Mouse (Mus musculus) left cerebral cortex, adult 18-20 months (tissue): ENCODE results near the gene Mnt. TPM values are rescaled to one million over a fixed set of nuclear protein-coding genes. Genes with fewer than 3 reads are reported as not detected.

Source experiments
- DNase-seq, 2 experiments: peaks; one replicate each; pipeline ENCODE4 v3.0.0; 2021 to 2022; ENCODE audit warnings: low spot score in 2 of 2, mixed read lengths in 1 of 2
- total RNA-seq, 2 experiments: library from RNA; stranded (reverse); gene quantifications; 2 replicates each; pipeline ENCODE4 v1.2.3; 2021

Gene Mnt
- total RNA-seq, 2 experiments from 2014 or later = 35.1 to 36.0 TPM

DNA sequence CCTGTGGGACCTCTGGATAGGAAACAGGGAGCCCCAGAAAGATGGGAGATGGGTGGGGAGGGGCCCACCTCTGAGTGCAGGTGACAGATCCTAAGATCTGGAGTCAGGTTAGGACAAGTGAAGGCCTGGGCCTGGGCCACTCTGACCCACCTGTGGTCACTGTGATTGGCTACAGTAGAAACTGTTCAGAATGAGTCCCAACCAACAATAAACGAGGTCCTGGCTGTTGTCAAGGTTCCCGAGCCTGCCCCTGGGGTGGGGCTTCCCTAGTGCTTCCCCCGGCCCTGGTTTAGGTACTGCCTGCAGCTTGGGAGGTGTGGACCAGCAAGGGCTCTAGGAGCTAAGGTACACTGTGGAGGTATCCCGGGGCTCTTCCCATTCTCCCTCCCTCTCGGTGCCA is 13.0 kb downstream of the Mnt start:
- no peak for DNase-seq

DNA sequence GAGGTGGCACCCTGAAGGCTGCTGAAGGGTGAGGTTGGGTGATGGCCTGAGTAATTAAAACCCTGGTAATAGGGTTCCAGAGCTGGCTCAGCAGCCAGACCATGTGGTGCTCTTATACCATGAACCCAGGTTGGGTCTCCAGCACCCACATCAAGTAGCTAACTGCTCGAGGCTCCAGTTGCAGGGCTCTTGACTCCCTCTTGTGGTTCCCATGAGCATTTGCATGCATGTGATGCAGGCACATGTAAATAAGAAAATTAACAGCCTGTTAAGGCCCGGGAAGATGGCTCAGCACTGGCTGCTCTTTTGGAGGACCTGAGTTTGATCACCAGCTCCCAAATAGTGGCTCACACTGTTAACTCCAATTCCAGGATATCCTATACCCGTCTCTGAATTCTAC is 15.1 kb downstream of the Mnt start:
- DNase-seq = no peak

DNA sequence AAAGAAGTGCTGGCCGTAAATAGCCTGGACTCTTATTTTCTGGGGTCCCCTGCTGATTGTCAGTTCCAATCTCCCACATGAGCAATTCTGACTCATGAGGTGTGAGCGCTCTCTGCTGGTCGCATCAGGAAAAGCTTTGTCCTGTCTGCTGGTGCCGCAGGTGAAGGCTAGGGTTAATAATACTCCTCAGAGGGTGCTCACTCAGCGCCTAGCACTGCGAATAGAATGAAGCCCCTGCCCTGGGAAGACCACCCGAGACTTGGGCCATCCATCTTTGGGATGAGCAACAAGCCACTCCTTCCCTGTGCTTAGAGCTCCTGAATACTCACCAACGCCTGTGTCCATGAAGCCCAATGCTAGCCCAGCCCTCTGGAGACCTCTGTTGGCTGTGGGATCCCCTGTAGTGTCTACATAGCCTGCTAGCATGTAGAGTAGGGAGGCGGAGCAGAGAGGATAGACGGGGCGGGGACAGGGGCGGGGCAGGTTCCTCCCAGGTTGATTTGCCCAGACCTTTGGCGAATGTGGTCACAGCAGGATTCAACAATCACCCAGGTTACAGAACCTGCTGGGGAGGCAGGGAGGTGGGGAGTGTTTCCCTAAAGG is 17.3 kb downstream of the Mnt start:
- DNase-seq = peak; percentile 69 to 76

DNA sequence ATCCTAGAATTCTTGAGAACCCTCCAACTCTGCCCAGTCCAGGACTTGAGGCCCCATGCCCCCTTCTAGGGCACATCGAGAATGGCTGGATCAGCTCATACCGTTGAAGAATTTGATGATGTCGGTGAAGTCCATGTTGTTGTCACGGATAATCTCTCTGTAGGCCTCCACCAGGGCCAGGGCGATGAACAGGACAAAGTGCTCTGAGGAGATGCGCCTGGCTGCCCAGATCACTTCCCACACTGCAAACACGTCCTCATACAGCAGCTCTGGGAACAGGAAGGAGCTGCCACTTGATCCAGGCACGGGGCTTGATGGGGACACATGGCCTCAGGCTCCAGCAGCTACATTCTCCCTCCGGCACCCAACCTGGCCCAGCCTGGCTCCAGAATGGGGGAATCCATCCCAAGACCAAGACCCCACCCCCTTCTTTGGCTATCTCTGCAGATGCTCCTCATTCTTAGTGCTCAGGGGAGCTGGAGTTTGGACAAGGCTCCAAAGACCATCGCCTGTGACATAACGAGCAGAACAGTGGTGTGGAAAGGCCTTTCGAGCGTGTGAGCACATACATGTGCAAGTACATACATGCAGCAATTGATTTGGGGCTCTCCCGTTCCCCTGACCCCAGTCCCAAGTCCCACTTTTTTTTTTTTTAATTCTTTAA is 20.4 kb downstream of the Mnt start:
- DNase-seq = no peak

- DNase-seq = no peak
These were observed 27.0 kb downstream of the Mnt start for GRCm38 (mm10) chr11:74857756-74858155.

DNA sequence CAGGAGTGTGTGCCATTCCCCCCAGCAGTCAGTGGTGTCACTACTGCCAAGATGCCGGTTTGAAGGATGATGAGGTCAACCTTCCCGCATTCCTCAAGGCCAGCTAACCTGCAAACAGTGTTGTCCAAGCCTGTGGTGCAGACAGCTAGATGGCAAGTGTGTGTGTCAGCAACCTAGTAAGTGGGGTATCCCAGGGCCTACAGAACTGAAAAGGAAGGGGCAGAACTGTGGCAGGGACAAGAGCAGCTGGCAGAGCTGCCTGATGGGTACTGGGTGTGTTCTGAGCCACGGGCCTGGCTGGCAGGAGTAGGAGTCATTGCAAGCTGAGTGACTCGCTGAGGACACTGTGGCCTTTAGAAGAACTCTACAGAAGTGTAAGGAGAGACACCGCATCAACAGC is 31.4 kb downstream of the Mnt start:
- DNase-seq = no peak

DNA sequence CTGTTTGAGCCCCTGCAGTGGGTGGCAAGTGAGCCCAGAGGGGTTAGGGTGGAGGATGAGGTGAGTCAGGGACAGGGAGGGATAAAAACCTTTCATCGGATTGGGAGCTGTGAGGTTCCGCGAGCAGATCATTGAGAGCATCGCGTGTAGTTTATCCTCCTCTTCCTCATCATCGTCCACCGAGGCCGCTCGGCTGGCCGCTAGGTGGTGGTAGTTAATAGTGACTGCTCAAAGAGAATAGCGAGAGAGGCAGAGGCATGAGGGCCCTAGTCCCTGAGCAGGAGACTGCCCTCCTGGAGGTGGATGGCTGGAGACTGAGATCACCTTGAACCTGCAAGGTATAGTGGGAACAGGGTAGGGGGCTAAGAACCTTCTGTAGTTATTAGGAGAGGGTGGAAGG is 32.8 kb downstream of the Mnt start:
- no peak for DNase-seq

- DNase-seq = no peak
These were observed 33.7 kb downstream of the Mnt start for GRCm38 (mm10) chr11:74864421-74864820.

DNA sequence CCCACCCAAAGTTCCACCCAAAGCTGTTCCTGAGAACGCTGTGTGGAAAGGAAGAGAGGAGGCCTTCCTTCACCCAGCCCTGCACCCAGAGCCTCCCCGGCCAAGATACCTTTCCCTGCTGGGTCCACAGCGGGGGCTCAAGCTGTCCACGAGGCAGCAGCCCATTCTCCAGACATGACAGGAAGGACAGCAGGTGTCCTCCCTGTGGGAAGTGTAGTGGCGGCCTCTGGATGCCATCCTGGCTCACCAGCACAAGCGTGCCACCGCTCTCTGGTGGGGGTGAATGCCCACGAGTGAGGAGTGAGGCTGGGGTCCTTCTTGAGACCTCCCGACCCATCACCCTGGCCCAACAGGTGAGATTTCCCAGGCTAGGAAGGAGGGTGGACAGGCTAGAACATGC is 34.5 kb downstream of the Mnt start:
- DNase-seq = no peak

GRCm38 (mm10) chr11:74866640-74867039 is 35.9 kb downstream of the Mnt start:
- DNase-seq = no peak

DNA sequence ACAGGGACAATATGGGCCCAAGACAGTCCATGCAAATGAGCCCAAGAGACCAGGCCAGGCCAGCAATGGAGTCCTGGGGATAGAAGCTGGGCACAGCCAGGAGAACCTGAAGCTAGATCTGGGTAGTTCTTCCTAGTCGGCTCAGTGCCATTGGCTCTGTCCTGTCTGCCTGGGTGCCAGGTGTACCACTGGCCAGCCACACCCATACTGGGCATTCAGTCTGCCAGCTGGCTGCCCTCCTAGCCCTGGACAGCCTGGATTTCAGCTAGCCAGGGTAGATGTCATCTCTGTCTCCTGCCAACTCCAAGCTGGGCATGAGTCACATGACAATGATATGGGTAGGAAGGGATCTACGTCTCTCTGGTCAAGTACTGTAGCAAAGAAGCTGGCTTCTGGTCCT is 36.5 kb downstream of the Mnt start:
- DNase-seq = no peak

- DNase-seq = no peak
These were observed 37.5 kb downstream of the Mnt start for GRCm38 (mm10) chr11:74868046-74868760.

- DNase-seq = no peak
These were observed 38.9 kb downstream of the Mnt start for GRCm38 (mm10) chr11:74869603-74870002.

- no peak for DNase-seq
These were observed 39.8 kb downstream of the Mnt start for GRCm38 (mm10) chr11:74870544-74870943.

GRCm38 (mm10) chr11:74870991-74871622 is 40.4 kb downstream of the Mnt start:
- peak; percentile 60 to 72 for DNase-seq

GRCm38 (mm10) chr11:74874630-74875029 is 43.9 kb downstream of the Mnt start:
- peak; percentile 43 to 57 for DNase-seq

DNA sequence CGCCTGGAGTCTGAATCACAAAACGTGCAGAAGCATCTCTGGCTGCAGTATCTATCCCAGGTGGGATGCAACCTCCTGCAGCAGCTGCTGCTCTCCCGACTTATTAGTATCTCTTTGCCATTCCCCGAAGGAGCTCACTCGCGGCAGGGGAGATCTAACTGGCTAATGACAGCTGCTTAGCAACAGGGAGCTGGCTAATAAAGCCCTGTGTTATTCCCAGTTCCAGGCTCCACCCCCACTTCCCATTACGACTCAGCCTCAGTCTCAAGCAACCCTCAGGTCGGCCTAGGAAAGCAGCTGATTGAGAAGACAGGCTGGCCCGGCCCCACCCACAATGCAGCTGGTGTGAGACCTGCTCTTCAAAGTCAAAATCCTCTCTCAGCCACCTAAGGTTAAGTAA is 46.1 kb downstream of the Mnt start:
- peak in 1 of 2 experiments; percentile 42 for DNase-seq

GRCm38 (mm10) chr11:74880999-74881398 is 50.3 kb downstream of the Mnt start:
- no peak for DNase-seq

GRCm38 (mm10) chr11:74881979-74882378 is 51.3 kb downstream of the Mnt start:
- peak; percentile 64 to 76 for DNase-seq

DNA sequence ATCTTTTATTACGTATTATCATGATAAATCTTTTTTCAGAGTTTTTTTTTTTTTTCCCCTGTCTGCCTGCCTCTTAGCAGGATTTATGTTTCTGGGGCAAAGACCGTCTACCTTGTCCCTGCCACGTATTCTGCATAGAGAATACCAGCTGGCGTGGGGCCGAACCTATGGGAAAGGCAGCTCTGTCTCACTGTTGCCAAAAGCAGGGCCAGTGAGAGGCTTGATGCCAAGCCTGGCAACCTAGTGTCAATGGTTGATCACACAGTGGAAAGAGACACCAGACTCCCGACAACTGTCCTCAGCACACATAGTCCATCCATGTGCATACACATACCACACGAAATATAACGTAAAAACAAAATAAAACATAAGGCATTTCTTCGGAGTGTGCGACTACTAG is 52.4 kb downstream of the Mnt start:
- no peak for DNase-seq

DNA sequence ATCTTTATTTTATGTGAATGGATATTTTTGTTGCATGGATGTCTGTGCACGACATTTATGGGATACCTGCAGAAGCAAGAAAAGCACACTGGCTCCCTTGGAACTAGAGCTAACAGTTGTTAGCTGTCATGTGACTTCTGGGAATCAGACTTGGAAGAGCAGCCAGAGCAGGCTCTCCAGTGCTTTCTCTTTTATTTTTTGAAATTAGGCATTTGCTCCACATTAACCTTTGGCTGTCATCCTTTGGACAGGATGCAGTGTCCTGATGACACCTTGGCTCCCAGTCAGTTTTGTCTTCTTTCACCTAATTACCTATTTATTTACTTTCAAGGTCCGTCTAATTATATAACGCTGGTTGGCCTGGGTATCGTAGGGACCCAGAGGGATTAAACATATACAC is 63.9 kb downstream of the Mnt start:
- DNase-seq = no peak
